In genomic region chr17:28697290-28698195, GRCm38 (mm10) we compare ENCODE assay signal across 9 mouse cellular contexts. TPM values are rescaled to one million over a fixed set of nuclear protein-coding genes. Genes with fewer than 3 reads are reported as not detected.
DNase-seq lines count a peak whose midpoint lies in the region; ATAC-seq and TF ChIP-seq lines count a peak whose summit lies in the region.
"Had no signal": no experiment of that assay in that cellular context is flagged by ENCODE, and none has a peak within 500 bp of the region (broad histone marks: within the 10 kb centered on the region; RNA-seq: fewer than 3 reads in every experiment).

No protein-coding gene starts in this region.

- peaks cover 49% of the 10 kb centered on the region for H3K4me1 ChIP-seq in intestine, embryonic 14.5 days (replicated peaks; ENCODE audit: control insufficient read depth, insufficient read depth, low read length)
- H3K4me1 ChIP-seq in intestine, embryonic 15.5 days (replicated peaks) = peaks cover 34% of the 10 kb centered on the region
- H3K4me1 ChIP-seq in embryonic facial prominence, embryonic 12.5 days = peaks cover 46% of the 10 kb centered on the region
- H3K4me1 ChIP-seq in liver, postnatal 0 days (ENCODE audit: insufficient read depth) = peaks cover 57% of the 10 kb centered on the region
- H3K4me1 ChIP-seq in stomach, postnatal 0 days (replicated peaks; ENCODE audit: control insufficient read depth, insufficient read depth) = peaks cover 11% of the 10 kb centered on the region

- TF ChIP-seq CTCF in liver, postnatal 0 days (IDR thresholded peaks at IDR 0.05; ENCODE audit: low read depth) = no peak
- no peak for TF ChIP-seq CTCF in stomach, postnatal 0 days (IDR thresholded peaks at IDR 0.05; ENCODE audit: low read depth)

- no peak overlapping the region for H3K9ac ChIP-seq in intestine, embryonic 14.5 days (ENCODE audit: low read length)
- no peak overlapping the region for H3K9ac ChIP-seq in intestine, embryonic 15.5 days
- H3K9ac ChIP-seq in embryonic facial prominence, embryonic 12.5 days = 0 out of 2 replicates have a peak overlapping the region, but pooled peaks have one; percentile 6
- H3K9ac ChIP-seq in liver, postnatal 0 days (replicated peaks) = 0 out of 2 replicates have a peak overlapping the region, but pooled peaks have one; percentile 18
- no peak overlapping the region for H3K9ac ChIP-seq in stomach, postnatal 0 days (ENCODE audit: low read length)
- H3K9ac ChIP-seq: midbrain, embryonic 12.5 days had no signal

- H3K4me2 ChIP-seq in intestine, embryonic 14.5 days (ENCODE audit: low read length) = no peak overlapping the region
- no peak overlapping the region for H3K4me2 ChIP-seq in intestine, embryonic 15.5 days (replicated peaks)
- H3K4me2 ChIP-seq in embryonic facial prominence, embryonic 12.5 days (replicated peaks) = no peak overlapping the region
- H3K4me2 ChIP-seq in liver, postnatal 0 days (ENCODE audit: low read depth, low read length) = peak overlapping the region; percentile 57
- H3K4me2 ChIP-seq in stomach, postnatal 0 days (replicated peaks; ENCODE audit: low read depth) = peak overlapping the region; percentile 9
- H3K4me2 ChIP-seq: midbrain, embryonic 12.5 days had no signal

- 60% methylated on average over 13 of the region's 13 CpGs for WGBS in intestine, embryonic 14.5 days
- 58% methylated on average over 13 of the region's 13 CpGs for WGBS in intestine, embryonic 15.5 days
- WGBS in embryonic facial prominence, embryonic 12.5 days = 73% methylated on average over 13 of the region's 13 CpGs
- 33% methylated on average over 13 of the region's 13 CpGs for WGBS in liver, postnatal 0 days (ENCODE audit: insufficient replicate concordance)
- WGBS in stomach, postnatal 0 days = 38% methylated on average over 13 of the region's 13 CpGs

- peak; percentile 27; the same call in 1 of the 2 replicates for ATAC-seq in intestine, embryonic 14.5 days (replicated peaks; ENCODE audit: low FRiP score, low TSS enrichment, low read depth)
- no peak for ATAC-seq in intestine, embryonic 15.5 days
- ATAC-seq in embryonic facial prominence, embryonic 12.5 days (ENCODE audit: insufficient number of reproducible peaks, insufficient read depth, low FRiP score, low TSS enrichment) = no peak
- peak; percentile 66 for ATAC-seq in liver, postnatal 0 days
- peak; percentile 87 for ATAC-seq in stomach, postnatal 0 days (ENCODE audit: low FRiP score, low TSS enrichment)

- DNase-seq in intestine, embryonic 14.5 days (ENCODE audit: low spot score) = no peak
- DNase-seq in urinary bladder, postnatal 14 days (ENCODE audit: low spot score) = peak; percentile 28
- DNase-seq in urinary bladder, postnatal 25 days (ENCODE audit: low spot score) = no peak
- DNase-seq in liver, postnatal 0 days = no peak
- DNase-seq in stomach, postnatal 0 days (ENCODE audit: low spot score) = peak; percentile 71
- DNase-seq in thymus, postnatal 25 days = no peak

- H3K27me3 ChIP-seq in intestine, embryonic 14.5 days (replicated peaks; ENCODE audit: control insufficient read depth, insufficient read depth, low read length) = no peaks in the 10 kb centered on the region
- H3K27me3 ChIP-seq in intestine, embryonic 15.5 days (replicated peaks) = no peaks in the 10 kb centered on the region
- H3K27me3 ChIP-seq in embryonic facial prominence, embryonic 12.5 days = no peaks in the 10 kb centered on the region
- no peaks in the 10 kb centered on the region for H3K27me3 ChIP-seq in liver, postnatal 0 days (ENCODE audit: insufficient read depth, low read length)
- no peaks in the 10 kb centered on the region for H3K27me3 ChIP-seq in stomach, postnatal 0 days (ENCODE audit: control insufficient read depth, insufficient read depth, low read length)
- H3K27me3 ChIP-seq: midbrain, embryonic 12.5 days had no signal

- H3K36me3 ChIP-seq in intestine, embryonic 14.5 days (ENCODE audit: control insufficient read depth, insufficient read depth, low read length) = no peaks in the 10 kb centered on the region; the same call in 1 of the 2 replicates
- no peaks in the 10 kb centered on the region for H3K36me3 ChIP-seq in intestine, embryonic 15.5 days
- H3K36me3 ChIP-seq in embryonic facial prominence, embryonic 12.5 days = no peaks in the 10 kb centered on the region
- H3K36me3 ChIP-seq in liver, postnatal 0 days (replicated peaks; ENCODE audit: insufficient read depth, low read length) = peaks cover 4% of the 10 kb centered on the region
- no peaks in the 10 kb centered on the region for H3K36me3 ChIP-seq in stomach, postnatal 0 days (ENCODE audit: control insufficient read depth, insufficient read depth, low read length)
- H3K36me3 ChIP-seq: midbrain, embryonic 12.5 days had no signal

- peak; percentile 27; the same call in 1 of the 2 replicates for TF ChIP-seq EP300 in liver, postnatal 0 days (IDR thresholded peaks at IDR 0.05; ENCODE audit: low read depth)
- TF ChIP-seq EP300 in stomach, postnatal 0 days (optimal IDR thresholded peaks at IDR 0.05) = no peak

- H3K4me3 ChIP-seq in intestine, embryonic 14.5 days (ENCODE audit: low read depth, low read length) = no peak overlapping the region
- H3K4me3 ChIP-seq in intestine, embryonic 15.5 days (replicated peaks) = no peak overlapping the region
- no peak overlapping the region for H3K4me3 ChIP-seq in embryonic facial prominence, embryonic 12.5 days
- H3K4me3 ChIP-seq in liver, postnatal 0 days (ENCODE audit: low read depth, low read length) = no peak overlapping the region
- no peak overlapping the region for H3K4me3 ChIP-seq in stomach, postnatal 0 days (ENCODE audit: low read depth, low read length)
- H3K4me3 ChIP-seq: midbrain, embryonic 12.5 days had no signal

- no peaks in the 10 kb centered on the region for H3K9me3 ChIP-seq in intestine, embryonic 14.5 days (ENCODE audit: control insufficient read depth, low read length)
- H3K9me3 ChIP-seq in intestine, embryonic 15.5 days = no peaks in the 10 kb centered on the region
- H3K9me3 ChIP-seq in embryonic facial prominence, embryonic 12.5 days = no peaks in the 10 kb centered on the region
- H3K9me3 ChIP-seq in liver, postnatal 0 days (ENCODE audit: low read length) = no peaks in the 10 kb centered on the region
- H3K9me3 ChIP-seq in stomach, postnatal 0 days (ENCODE audit: control insufficient read depth, low read length) = no peaks in the 10 kb centered on the region
- H3K9me3 ChIP-seq: midbrain, embryonic 12.5 days had no signal

- 0 out of 2 replicates have a peak overlapping the region, but pooled peaks have one; percentile 1 for H3K27ac ChIP-seq in intestine, embryonic 14.5 days (ENCODE audit: low read depth)
- no peak overlapping the region for H3K27ac ChIP-seq in intestine, embryonic 15.5 days
- H3K27ac ChIP-seq in embryonic facial prominence, embryonic 12.5 days = peak overlapping the region; percentile 54
- peak overlapping the region; percentile 92 for H3K27ac ChIP-seq in liver, postnatal 0 days (ENCODE audit: low read depth)
- peak overlapping the region; percentile 75 for H3K27ac ChIP-seq in stomach, postnatal 0 days (replicated peaks)
- H3K27ac ChIP-seq: midbrain, embryonic 12.5 days had no signal

RNA-seq across cellular contexts. Expression of gene Mapk14, which starts 6.4 kb away (rescaled TPM):
- polyA plus RNA-seq in intestine, embryonic 14.5 days (2014; fragmentation: Nextera tagmentation; extraction: Ambion mirVana) = 60.7 and 62.6 TPM in 2 replicates
- polyA plus RNA-seq in intestine, embryonic 15.5 days (2015; fragmentation: Nextera tagmentation; extraction: Ambion mirVana) = 42.4 and 45.5 TPM in 2 replicates
- polyA plus RNA-seq in embryonic facial prominence, embryonic 12.5 days (2016; fragmentation: Nextera tagmentation; extraction: Ambion mirVana) = 48.8 and 52.4 TPM in 2 replicates
- polyA plus RNA-seq in liver, postnatal 0 days (2015; fragmentation: Nextera tagmentation; extraction: Ambion mirVana) = 23.6 and 24.5 TPM in 2 replicates
- polyA plus RNA-seq in stomach, postnatal 0 days (2015; fragmentation: Nextera tagmentation; extraction: Ambion mirVana) = 31.4 and 33.4 TPM in 2 replicates

RNA-seq across cellular contexts. Expression of gene Slc26a8, which starts 7.5 kb away (rescaled TPM):
- polyA plus RNA-seq in intestine, embryonic 14.5 days (2014; fragmentation: Nextera tagmentation; extraction: Ambion mirVana) = 0.35 and 0.55 TPM in 2 replicates
- 0.11 and 0.20 TPM in 2 replicates for polyA plus RNA-seq in intestine, embryonic 15.5 days (2015; fragmentation: Nextera tagmentation; extraction: Ambion mirVana)
- polyA plus RNA-seq in embryonic facial prominence, embryonic 12.5 days (2016; fragmentation: Nextera tagmentation; extraction: Ambion mirVana) = 0.17 and 0.73 TPM in 2 replicates
- polyA plus RNA-seq in liver, postnatal 0 days (2015; fragmentation: Nextera tagmentation; extraction: Ambion mirVana) = 0.32 and 0.51 TPM in 2 replicates
- polyA plus RNA-seq in stomach, postnatal 0 days (2015; fragmentation: Nextera tagmentation; extraction: Ambion mirVana) = 0.24 and 0.50 TPM in 2 replicates

RNA-seq across cellular contexts. Expression of gene AC170998.1, which starts 28.3 kb away (rescaled TPM):
- 4.0 and 4.7 TPM in 2 replicates for polyA plus RNA-seq in intestine, embryonic 14.5 days (2014; fragmentation: Nextera tagmentation; extraction: Ambion mirVana)
- 2.1 and 2.4 TPM in 2 replicates for polyA plus RNA-seq in intestine, embryonic 15.5 days (2015; fragmentation: Nextera tagmentation; extraction: Ambion mirVana)
- polyA plus RNA-seq in embryonic facial prominence, embryonic 12.5 days (2016; fragmentation: Nextera tagmentation; extraction: Ambion mirVana) = 3.5 and 5.3 TPM in 2 replicates
- polyA plus RNA-seq in liver, postnatal 0 days (2015; fragmentation: Nextera tagmentation; extraction: Ambion mirVana) = 0.80 and 1.1 TPM in 2 replicates
- 1.0 and 1.2 TPM in 2 replicates for polyA plus RNA-seq in stomach, postnatal 0 days (2015; fragmentation: Nextera tagmentation; extraction: Ambion mirVana)

Comparison
In these comparisons a context has a peak if more than half of its experiments do, and no peak if none do; other contexts are left out.
1. ATAC-seq: peak in intestine, embryonic 14.5 days (single experiment), liver, postnatal 0 days (single experiment) and stomach, postnatal 0 days (single experiment); none in intestine, embryonic 15.5 days (single experiment) and embryonic facial prominence, embryonic 12.5 days (single experiment).
2. DNase-seq: peak in urinary bladder, postnatal 14 days (single experiment) and stomach, postnatal 0 days (single experiment); none in intestine, embryonic 14.5 days (single experiment), urinary bladder, postnatal 25 days (single experiment), liver, postnatal 0 days (single experiment) and thymus, postnatal 25 days (single experiment).
3. H3K4me2 ChIP-seq: peak in liver, postnatal 0 days (single experiment) and stomach, postnatal 0 days (single experiment); none in intestine, embryonic 14.5 days (single experiment), intestine, embryonic 15.5 days (single experiment) and embryonic facial prominence, embryonic 12.5 days (single experiment).
4. H3K9ac ChIP-seq: peak in embryonic facial prominence, embryonic 12.5 days (single experiment) and liver, postnatal 0 days (single experiment); none in intestine, embryonic 14.5 days (single experiment), intestine, embryonic 15.5 days (single experiment) and stomach, postnatal 0 days (single experiment).